Mouse (Mus musculus) small intestine, adult 2 months (tissue): ENCODE results near the gene Gm9376.

Experiments used
- CTCF ChIP-seq: fragments of 200-500 bp; IDR thresholded peaks from 2 replicates; pipeline ENCODE4 v1.5.1; 2012; ENCODE audit warnings: low read depth, mild to moderate bottlenecking, control low read depth, inconsistent platforms, low read length, moderate library complexity, mixed read lengths; ENCODE audit not compliant: insufficient replicate concordance, insufficient read length; ENCODE audit errors: extremely low read depth
- POLR2A ChIP-seq: fragments of 200-500 bp; IDR thresholded peaks from 2 replicates; pipeline ENCODE4 v1.6.1; 2012; ENCODE audit warnings: low read depth, mild to moderate bottlenecking, control low read depth, inconsistent platforms, low read length, moderate library complexity

DNA sequence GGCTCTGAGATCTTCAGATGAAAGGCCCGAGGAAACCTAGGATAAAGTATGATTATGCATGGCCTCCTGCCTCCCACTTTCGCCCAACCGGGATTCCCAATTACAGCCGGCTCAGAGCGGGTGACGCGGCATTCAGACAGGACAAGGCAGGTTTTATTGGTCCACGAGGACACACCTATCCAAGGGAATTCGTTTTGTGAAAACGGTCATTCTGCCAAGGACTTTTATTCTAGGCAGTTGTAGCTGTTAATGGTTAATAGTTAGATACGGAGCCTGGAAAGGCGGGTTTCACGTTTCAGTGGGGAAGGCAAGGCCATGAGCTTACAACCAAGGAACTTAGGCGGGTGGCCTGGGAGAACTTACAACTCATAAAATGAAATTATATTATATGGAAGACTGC lies 16.2 kb downstream of the Gm9376 start:
- TF ChIP-seq POLR2A (no peak), CTCF (no peak)
